Mouse (Mus musculus): Measurements from ENCODE around the gene Eef1akmt2.

GRCm38 (mm10) chr7:132830955-132831354 lies 21.5 kb downstream of the Eef1akmt2 start:
- TF ChIP-seq GATA1 (IDR thresholded peaks at IDR 0.05; ENCODE audit: low read length) = no peak
- no peak for TF ChIP-seq TAL1 (IDR thresholded peaks at IDR 0.05; ENCODE audit: low read length)
